Mouse (Mus musculus): ENCODE results near the gene Med4. TPM values are rescaled to one million over a fixed set of nuclear protein-coding genes. Genes with fewer than 3 reads are reported as not detected.
"Not testable (repeated sequence)": the region's sequence is repeated elsewhere in the genome, so short reads cannot be mapped to it uniquely, and the experiment has no call there.

Gene Med4
- polyA plus RNA-seq, 1 experiment from 2014 or later = 114 TPM

DNA sequence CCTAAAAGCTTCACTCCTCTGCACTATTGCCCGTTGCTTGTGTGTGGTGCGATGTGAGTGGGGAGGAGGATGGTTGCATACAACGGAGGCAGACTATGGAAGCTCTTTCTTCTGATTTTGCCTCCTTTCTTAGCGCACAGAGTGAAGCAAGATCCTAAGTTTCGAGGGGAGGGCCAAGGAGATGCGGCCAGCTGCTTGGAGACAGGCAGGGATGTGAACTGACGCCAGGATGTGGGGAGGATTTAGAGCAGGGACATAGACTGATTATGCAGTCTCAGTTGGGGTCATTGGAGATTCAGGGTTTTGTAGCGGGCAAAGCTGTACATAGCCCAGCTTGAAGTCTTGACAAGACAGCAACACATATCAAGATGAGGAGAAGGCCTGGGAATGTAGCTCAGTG is 3.5 kb upstream of the Med4 start:
- 61% methylated on average over 8 of the region's 8 CpGs for WGBS
- peaks cover 10% of the 10 kb centered on the region for H3K4me1 ChIP-seq
- no peak overlapping the region for H3K4me3 ChIP-seq
- H3K9me3 ChIP-seq (replicated peaks) = no peaks in the 10 kb centered on the region
- H3K27me3 ChIP-seq (ENCODE audit: low read depth, poor library complexity, severe bottlenecking) = no peaks in the 10 kb centered on the region
- no peak overlapping the region for H3K27ac ChIP-seq (replicated peaks)
- no peak for DNase-seq (ENCODE audit: low spot score)
- no peaks in the 10 kb centered on the region for H3K36me3 ChIP-seq

DNA sequence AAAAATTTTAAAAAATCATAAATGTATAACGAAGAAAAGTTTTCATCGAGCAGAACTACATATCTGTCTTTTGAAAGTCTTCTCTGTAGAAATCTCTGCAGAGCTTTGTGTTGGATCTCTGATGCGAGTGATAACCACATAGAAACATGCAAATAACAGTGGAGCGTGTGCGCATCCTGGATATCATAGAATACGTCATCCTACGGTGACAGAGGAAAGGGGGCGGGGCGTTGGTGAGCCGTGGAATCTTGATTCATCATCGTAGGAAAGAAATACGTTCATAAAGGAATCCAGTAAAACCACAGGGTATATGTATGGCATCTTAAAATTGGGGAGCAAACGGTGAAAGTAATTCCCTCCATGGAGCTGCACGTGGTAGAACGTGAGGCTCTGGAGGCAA is 2.6 kb upstream of the Med4 start:
- Histone ChIP-seq H3K36me3 (peaks cover 7% of the 10 kb centered on the region), H3K27me3 (ENCODE audit: low read depth, poor library complexity, severe bottlenecking) (no peaks in the 10 kb centered on the region), H3K9me3 (replicated peaks) (no peaks in the 10 kb centered on the region), H3K4me1 (peaks cover 13% of the 10 kb centered on the region), H3K4me3 (no peak overlapping the region), H3K27ac (replicated peaks) (no peak overlapping the region)
- WGBS = 93% methylated on average over 15 of the region's 15 CpGs
- DNase-seq (ENCODE audit: low spot score) = no peak

DNA sequence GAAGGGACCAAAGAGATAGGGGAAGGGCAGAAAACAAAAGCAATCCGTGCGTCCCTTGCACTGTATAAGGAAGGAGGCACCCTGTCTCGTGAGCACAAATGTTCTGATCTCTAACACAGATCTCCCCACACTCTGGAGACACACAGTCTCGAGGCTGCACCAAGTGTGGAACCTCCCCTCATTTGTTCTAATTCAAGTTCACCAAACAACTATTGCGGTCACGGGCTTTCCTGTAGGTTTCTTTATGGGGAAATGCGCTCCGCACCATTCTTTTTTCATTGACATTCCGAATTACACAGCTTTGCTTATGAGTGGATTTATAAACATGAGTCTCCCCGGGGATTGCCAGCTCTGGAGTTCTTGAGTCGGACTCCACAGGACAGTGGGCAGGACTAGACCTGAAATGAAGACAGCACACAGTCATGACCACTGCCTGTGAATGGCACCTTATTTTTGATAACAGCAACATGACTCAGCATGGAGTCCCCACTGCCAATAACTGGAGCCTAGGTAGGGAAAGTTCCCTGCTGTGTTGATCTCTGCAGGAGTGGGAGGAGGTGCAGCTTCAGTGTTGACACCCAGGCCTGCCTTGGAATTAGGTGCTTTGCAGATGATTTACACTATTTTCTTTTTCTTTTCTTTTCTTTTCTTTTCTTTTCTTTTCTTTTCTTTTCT is 2.0 kb upstream of the Med4 start:
- no peak for DNase-seq (ENCODE audit: low spot score)
- 78% methylated on average over 11 of the region's 11 CpGs for WGBS
- no peaks in the 10 kb centered on the region for H3K27me3 ChIP-seq (ENCODE audit: low read depth, poor library complexity, severe bottlenecking)

DNA sequence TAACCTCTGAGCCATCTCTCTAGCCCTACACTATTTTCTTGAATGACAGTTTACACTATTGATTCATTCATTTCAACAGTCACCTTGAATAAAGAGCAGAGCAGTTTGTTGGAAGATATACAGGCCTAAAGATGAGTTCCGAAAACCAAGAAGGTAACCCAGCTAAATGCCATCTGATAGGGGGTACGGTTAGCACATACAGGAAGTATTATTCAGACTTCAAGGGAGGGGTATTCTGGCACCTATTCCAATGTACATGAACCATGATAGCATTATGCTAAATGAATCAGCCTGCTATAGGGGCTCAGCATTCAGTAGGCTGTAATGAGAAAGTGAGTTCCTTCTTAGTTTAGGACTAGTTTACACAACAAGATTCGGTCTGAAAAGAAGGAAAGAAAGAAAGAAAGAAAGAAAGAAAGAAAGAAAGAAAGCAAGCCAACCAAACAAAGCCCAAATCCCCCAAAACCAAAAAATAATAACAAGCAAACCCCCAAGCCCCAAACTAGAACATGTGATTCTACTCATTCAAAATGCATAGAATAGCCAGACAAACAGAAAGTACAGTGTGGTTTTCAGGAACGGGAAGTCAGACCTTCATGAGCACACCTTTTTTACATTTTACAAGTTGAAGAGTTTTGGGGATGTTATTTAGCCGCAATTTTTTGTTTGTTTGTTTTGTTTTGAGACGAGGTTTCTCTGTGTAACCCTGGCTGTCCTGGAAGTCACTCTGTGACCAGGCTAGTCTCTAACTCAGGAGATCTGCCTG is 1.0 kb upstream of the Med4 start:
- Histone ChIP-seq H3K27me3 (ENCODE audit: low read depth, poor library complexity, severe bottlenecking) (no peaks in the 10 kb centered on the region), H3K4me1 (peaks cover 13% of the 10 kb centered on the region), H3K9me3 (replicated peaks) (no peaks in the 10 kb centered on the region), H3K27ac (replicated peaks) (no peak overlapping the region), H3K4me3 (no peak overlapping the region), H3K36me3 (peaks cover 22% of the 10 kb centered on the region)
- no peak for DNase-seq (ENCODE audit: low spot score)
- WGBS = 93% methylated on average over 6 of the region's 6 CpGs

More for the DNA sequence above, 2.0 kb upstream of the Med4 start:
- H3K9me3 ChIP-seq (replicated peaks) = no peaks in the 10 kb centered on the region
- H3K36me3 ChIP-seq = peaks cover 13% of the 10 kb centered on the region
- H3K27ac ChIP-seq (replicated peaks) = no peak overlapping the region
- H3K4me1 ChIP-seq = peaks cover 13% of the 10 kb centered on the region
- no peak overlapping the region for H3K4me3 ChIP-seq

DNA sequence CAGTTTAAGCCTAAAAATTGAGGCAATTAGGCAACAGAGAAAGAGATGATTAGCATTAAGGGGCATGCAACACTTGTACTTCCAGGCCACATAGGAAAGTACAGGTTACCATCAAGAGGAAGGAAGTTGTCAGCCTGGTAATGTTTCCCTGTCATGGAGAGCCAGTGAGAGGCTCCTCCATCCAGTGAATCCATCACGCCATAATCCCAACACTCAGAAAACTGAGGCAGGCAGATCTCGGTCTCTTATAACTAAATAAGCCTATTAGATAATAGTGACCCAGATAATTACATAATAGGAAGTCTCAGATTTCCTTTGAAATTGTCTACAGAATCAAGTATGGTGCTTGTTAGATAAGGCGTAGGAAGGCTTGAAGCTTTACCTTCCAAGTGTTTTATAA is 14.3 kb downstream of the Med4 start:
- Histone ChIP-seq H3K4me1 (0 out of 2 replicates have a peak, but pooled peaks cover 3% of the 10 kb centered on the region), H3K9me3 (replicated peaks) (no peaks in the 10 kb centered on the region), H3K27me3 (ENCODE audit: low read depth, poor library complexity, severe bottlenecking) (no peaks in the 10 kb centered on the region), H3K36me3 (no peaks in the 10 kb centered on the region), H3K4me3 (peak overlapping the region; percentile 55), H3K27ac (replicated peaks) (no peak overlapping the region)
- WGBS = 82% methylated on average over 3 of the region's 3 CpGs
- DNase-seq (ENCODE audit: low spot score) = no peak

DNA sequence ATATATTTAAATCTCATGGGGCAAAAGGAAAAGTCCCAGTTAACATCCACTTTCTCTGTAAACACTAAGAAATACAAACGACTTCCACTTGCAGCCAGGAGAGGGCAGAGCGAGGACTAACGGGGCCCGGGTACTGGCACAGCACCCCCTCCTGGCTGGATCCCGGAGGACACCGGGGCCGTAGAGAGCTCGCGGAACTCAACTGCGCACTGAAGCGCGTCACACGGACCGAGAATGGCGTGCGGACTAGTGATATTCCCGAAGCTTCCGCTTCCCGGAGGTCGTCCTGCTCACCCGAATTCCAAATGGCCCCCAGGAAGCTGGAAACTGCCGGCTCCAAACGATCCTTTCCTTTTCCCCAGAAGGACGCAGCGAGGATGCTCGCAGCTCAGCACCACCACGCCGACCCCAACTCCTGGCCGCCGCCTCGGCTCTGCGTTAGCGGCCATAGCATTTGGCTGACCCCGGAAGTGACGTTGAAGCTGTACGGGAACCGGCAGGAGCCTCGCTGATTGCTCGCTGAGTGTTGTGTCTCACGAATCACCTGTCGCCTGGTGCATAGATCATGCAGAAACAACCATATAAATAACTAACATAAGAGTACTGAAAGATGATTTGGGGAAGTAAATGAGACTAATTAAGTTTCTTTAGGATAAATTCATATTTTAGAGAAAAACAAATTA is 15.1 kb downstream of the Med4 start, which contains the start of gene Sucla2:
Sucla2 (plus strand) TSS at position 554 of the 683 bp plus-strand sequence.
- WGBS = 2% methylated on average over 41 of the region's 41 CpGs
- H3K27ac ChIP-seq (replicated peaks) = peak within 1 kb of the TSS; percentile 89
- peak within 1 kb of the TSS; percentile 55 for H3K4me3 ChIP-seq
- H3K4me1 ChIP-seq = 0 out of 2 replicates have a peak, but pooled peaks cover 3% of the 10 kb centered on the region
- H3K36me3 ChIP-seq = no peaks in the 10 kb centered on the region
- H3K9me3 ChIP-seq (replicated peaks) = no peaks in the 10 kb centered on the region
- no peaks in the 10 kb centered on the region for H3K27me3 ChIP-seq (ENCODE audit: low read depth, poor library complexity, severe bottlenecking)
- peak; percentile 94 for DNase-seq (ENCODE audit: low spot score)

DNA sequence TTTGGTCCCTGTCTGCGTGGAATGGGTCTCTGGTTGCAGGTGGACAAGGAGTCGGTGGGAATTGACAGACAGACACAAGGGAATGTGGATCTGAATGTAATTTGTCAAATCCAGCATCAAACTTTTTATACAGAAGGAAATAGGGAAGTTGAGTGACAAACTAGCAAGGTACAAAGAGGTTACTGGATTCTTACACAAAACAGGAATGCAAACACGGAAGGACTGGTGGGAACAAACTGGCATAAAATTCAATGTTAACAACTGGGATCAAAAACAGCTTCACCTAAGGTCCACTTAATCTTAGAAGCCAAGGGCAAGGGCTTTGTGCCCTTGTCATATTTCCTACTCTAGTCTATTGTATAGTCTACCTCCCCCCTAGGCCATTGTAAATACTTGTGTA is 18.8 kb downstream of the Med4 start:
- H3K9me3 ChIP-seq (replicated peaks); H3K36me3 ChIP-seq; H3K27ac ChIP-seq (replicated peaks); H3K27me3 ChIP-seq (ENCODE audit: low read depth, poor library complexity, severe bottlenecking); DNase-seq (ENCODE audit: low spot score); H3K4me3 ChIP-seq; H3K4me1 ChIP-seq: not testable (repeated sequence)
- WGBS = 89% methylated on average over 3 of the region's 3 CpGs

DNA sequence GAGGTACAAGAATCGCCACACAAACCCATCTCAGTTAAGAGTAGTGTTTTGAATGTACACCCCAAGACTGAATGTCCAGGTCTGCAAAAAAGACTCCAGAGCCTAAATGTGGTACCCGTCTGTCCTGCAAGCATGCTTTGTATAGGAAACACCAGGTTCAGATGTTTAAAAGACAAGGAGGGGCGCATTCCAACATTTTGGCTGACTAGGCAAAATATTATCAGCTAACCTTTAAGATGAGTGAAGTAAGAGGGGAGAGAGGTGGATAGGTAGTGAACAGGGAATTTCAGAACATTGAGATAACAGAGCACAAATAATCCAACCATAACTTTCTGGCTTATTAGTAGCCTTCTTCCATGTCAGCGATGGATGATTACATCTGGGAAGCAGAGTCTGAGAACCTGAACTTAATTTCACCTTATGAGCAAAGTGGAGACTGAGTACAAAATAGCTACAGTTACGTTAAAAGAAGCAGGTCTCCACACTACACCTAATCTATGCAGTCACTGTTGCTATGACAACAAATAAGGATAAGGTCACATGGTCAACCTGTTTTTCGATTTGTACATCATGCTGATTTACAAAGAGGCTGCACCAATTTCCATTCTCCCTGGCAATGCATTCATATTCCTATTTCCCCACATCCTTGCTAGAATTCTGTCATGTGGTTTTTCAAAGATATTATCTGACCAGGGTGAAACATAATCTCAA is 24.1 kb downstream of the Med4 start:
- Histone ChIP-seq H3K4me1 (no peaks in the 10 kb centered on the region), H3K27me3 (ENCODE audit: low read depth, poor library complexity, severe bottlenecking) (no peaks in the 10 kb centered on the region), H3K36me3 (no peaks in the 10 kb centered on the region), H3K27ac (replicated peaks) (no peak overlapping the region), H3K9me3 (replicated peaks) (no peaks in the 10 kb centered on the region), H3K4me3 (no peak overlapping the region)
- WGBS = 79% methylated on average over 6 of the region's 6 CpGs
- DNase-seq (ENCODE audit: low spot score) = no peak

DNA sequence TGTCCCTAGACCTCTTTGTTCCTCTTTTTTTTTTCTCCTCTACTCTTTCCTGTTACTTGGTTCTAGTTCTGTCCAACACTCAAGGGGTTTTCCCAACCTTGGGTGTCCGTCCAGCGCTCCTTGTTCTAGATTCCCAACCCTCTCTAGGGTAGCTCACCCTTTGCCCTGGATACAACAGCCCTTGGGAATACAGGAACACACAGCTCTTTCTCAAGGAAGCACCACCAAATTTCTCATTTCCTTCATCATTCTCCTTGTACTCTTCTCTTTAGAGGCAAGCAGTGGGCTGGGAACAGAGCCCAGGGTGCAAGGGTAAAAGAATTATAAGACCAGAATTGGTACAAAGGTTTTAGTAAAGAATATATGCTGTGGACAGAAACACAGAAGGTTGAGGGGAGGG is 25.8 kb downstream of the Med4 start:
- Histone ChIP-seq H3K9me3 (replicated peaks) (no peaks in the 10 kb centered on the region), H3K36me3 (no peaks in the 10 kb centered on the region), H3K27ac (replicated peaks) (no peak overlapping the region), H3K4me3 (no peak overlapping the region), H3K4me1 (no peaks in the 10 kb centered on the region), H3K27me3 (ENCODE audit: low read depth, poor library complexity, severe bottlenecking) (no peaks in the 10 kb centered on the region)
- DNase-seq (ENCODE audit: low spot score) = no peak
- WGBS = 89% methylated on average over 2 of the region's 2 CpGs

DNA sequence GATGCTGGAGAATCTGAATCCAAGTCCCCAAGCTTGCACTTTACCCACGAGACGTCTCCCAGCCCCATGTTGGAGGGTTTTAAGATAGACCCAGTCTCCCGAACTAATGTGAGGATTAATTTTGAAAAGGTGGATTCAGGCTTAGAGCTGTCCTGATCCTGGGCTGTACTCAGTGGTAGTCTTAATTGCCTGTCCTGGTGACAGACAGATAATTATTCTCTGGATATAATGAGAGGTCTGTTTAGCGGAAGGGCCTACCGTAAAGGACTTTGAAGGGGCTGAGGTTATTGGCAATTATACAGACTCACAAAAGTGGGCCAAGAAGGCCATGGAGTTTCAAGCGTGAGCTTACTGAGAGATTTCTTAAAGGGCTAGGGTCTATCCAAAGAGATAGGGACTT is 34.0 kb downstream of the Med4 start:
- Histone ChIP-seq H3K9me3 (replicated peaks) (no peaks in the 10 kb centered on the region), H3K4me1 (no peaks in the 10 kb centered on the region), H3K36me3 (no peaks in the 10 kb centered on the region), H3K27ac (replicated peaks) (no peak overlapping the region), H3K4me3 (no peak overlapping the region), H3K27me3 (ENCODE audit: low read depth, poor library complexity, severe bottlenecking) (no peaks in the 10 kb centered on the region)
- DNase-seq (ENCODE audit: low spot score) = no peak
- 64% methylated on average over 6 of the region's 6 CpGs for WGBS

DNA sequence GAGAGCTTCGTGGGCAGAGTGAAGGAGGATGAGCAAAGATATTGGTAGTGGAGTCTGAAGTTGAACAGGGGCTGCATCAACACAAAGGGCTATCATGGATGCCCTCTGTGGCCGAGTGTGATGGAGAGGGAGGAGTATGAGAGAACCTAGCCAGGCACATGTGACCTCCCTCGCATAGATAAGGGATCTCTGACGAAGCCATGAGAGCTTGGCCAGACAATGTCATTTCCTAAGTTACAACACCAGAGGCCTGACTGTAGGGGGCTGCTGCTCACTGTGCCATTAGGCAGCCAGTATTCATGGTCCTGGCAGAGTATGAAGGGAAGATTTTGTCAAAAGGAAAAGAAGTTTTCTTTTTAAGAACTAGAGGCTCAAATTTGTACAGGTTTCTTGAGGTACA is 37.2 kb downstream of the Med4 start:
- H3K4me1 ChIP-seq = peaks cover under 1% of the 10 kb centered on the region; the same call in 1 of the 2 replicates
- H3K36me3 ChIP-seq = no peaks in the 10 kb centered on the region
- H3K4me3 ChIP-seq = no peak overlapping the region
- no peak overlapping the region for H3K27ac ChIP-seq (replicated peaks)
- DNase-seq (ENCODE audit: low spot score) = no peak
- WGBS = 61% methylated on average over 4 of the region's 4 CpGs
- H3K9me3 ChIP-seq (replicated peaks) = no peaks in the 10 kb centered on the region
- no peaks in the 10 kb centered on the region for H3K27me3 ChIP-seq (ENCODE audit: low read depth, poor library complexity, severe bottlenecking)

DNA sequence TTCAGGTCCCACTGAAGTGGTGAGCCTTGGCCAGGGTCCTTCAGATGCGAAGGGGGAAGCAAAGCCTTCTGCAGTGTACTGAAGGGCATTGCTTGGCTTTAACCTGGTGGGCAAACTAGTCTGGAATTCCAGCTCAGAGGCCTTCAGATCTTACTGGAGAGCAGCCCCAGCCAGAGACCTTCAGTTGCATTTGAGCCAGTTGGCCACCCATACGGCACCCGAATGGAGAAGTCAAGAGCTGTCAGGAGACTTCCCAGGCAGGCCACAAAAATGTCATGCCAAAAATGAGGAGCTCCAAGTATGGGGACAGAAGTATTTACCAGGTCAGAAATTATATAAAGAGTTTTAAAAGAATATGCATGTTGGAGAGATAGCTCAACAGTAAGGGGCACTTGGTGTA is 38.2 kb downstream of the Med4 start, which contains the start of gene Nudt15:
Nudt15 (minus strand) TSS at position 192 of the 400 bp plus-strand sequence.
- H3K4me1 ChIP-seq = peaks cover 7% of the 10 kb centered on the region
- no peaks in the 10 kb centered on the region for H3K36me3 ChIP-seq
- H3K9me3 ChIP-seq (replicated peaks) = no peaks in the 10 kb centered on the region
- H3K27me3 ChIP-seq (ENCODE audit: low read depth, poor library complexity, severe bottlenecking) = no peaks in the 10 kb centered on the region
- no peak for DNase-seq (ENCODE audit: low spot score)
- no peak within 1 kb of the TSS for H3K27ac ChIP-seq (replicated peaks)
- 90% methylated on average over 3 of the region's 3 CpGs for WGBS
- H3K4me3 ChIP-seq = no peak within 1 kb of the TSS

All from midbrain, embryonic 10.5 days (tissue).